Mouse (Mus musculus): Measurements from ENCODE around the gene Sin3b. TPM values are rescaled to one million over a fixed set of nuclear protein-coding genes. Genes with fewer than 3 reads are reported as not detected.
A peak's percentile ranks its signal among the peaks of the same experiment; 100 is the strongest.

Sin3b gene
- total and polyA plus RNA-seq, 3 experiments: 118 to 183 (median 132) TPM

DNA sequence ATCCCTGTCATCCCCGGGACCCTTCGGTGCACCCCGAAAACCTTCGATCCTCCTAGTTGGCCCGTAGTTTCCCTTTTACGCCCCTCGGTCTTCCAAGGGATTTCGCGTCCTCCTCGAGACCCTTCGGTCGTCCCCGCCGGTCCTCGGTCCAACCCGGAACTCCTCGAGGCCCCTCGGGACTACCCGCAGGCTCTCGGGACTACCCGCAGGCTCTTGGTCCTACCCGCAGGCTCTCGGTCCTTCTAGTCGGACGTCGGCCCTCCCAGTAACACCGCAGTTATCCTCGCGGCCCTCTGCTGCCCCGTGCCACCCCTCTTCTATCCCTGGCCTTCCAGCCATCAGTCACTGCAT lies 541 bp downstream of the Sin3b start (continued):
- TF ChIP-seq CTCF (conservative IDR thresholded peaks at IDR 0.05 in 1 of 2, IDR thresholded peaks at IDR 0.05 in 1 of 2; ENCODE audit: low read depth in 2 of 2, low read length in 2 of 2): no peak
- no peak for TF ChIP-seq MXI1 (IDR thresholded peaks at IDR 0.05; ENCODE audit: low read depth, low read length)
- no peak for TF ChIP-seq E2F4 (IDR thresholded peaks at IDR 0.05; ENCODE audit: insufficient replicate concordance, low read depth, low read length)
- TF ChIP-seq RCOR1 (conservative IDR thresholded peaks at IDR 0.05; ENCODE audit: low read depth, low read length): no peak
- 0 out of 2 replicates have a peak, but pooled peaks have one; percentile 3 for TF ChIP-seq ZMIZ1 (IDR thresholded peaks at IDR 0.05; ENCODE audit: low read depth, low read length)
- 0 out of 2 replicates have a peak, but pooled peaks have one; percentile 30 for TF ChIP-seq KAT2A (IDR thresholded peaks at IDR 0.05; ENCODE audit: insufficient replicate concordance, low read length)
- no peak for TF ChIP-seq UBTF (IDR thresholded peaks at IDR 0.05; ENCODE audit: low read depth, low read length)
- TF ChIP-seq MAFK (IDR thresholded peaks at IDR 0.05; ENCODE audit: insufficient replicate concordance, low read length): no peak
- TF ChIP-seq EP300 (IDR thresholded peaks at IDR 0.05; ENCODE audit: low read length): no peak
- no peak for TF ChIP-seq NELFE (IDR thresholded peaks at IDR 0.05; ENCODE audit: low read depth, low read length)
- TF ChIP-seq GABPA (IDR thresholded peaks at IDR 0.05; ENCODE audit: insufficient replicate concordance, low read depth, low read length): no peak
- no peak for TF ChIP-seq TBP (conservative IDR thresholded peaks at IDR 0.05; ENCODE audit: low read depth, low read length)
- TF ChIP-seq MAX (IDR thresholded peaks at IDR 0.05; ENCODE audit: low read length): no peak
- 0 out of 2 replicates have a peak, but pooled peaks have one; percentile 42 for TF ChIP-seq SIN3A (IDR thresholded peaks at IDR 0.05; ENCODE audit: low read length)
- TF ChIP-seq RAD21 (IDR thresholded peaks at IDR 0.05; ENCODE audit: low read depth, low read length): no peak
- no peak for TF ChIP-seq USF2 (conservative IDR thresholded peaks at IDR 0.05; ENCODE audit: low read depth, low read length)
- TF ChIP-seq POLR2AphosphoS2 (IDR thresholded peaks at IDR 0.05; ENCODE audit: low read depth, low read length): no peak
- no peak for TF ChIP-seq JUN (IDR thresholded peaks at IDR 0.05; ENCODE audit: insufficient read depth, low read depth, low read length)
- no peak for TF ChIP-seq ZNF384 (IDR thresholded peaks at IDR 0.05; ENCODE audit: low read depth, low read length)
- TF ChIP-seq POLR2A (IDR thresholded peaks at IDR 0.05; ENCODE audit: low read depth, low read length): no peak

DNA sequence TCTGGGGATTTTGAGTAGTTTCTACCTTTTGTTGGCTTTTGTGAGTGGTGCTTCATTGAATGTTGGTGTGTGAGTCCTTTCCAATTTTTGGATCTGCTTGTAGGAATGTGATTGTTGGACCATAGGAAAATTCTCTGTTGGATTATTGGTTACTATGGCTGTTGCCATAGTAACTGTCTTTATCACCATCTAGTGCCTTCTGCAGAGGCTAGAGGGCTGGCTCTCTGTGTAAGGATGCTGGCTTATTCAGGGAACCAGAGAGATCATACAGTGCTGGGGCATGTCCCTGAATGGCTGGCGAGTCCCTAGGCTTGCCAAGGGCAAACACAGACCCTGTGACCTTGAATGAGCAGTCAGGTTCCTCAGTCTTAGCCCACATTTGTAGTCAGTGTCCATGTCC lies 5.6 kb downstream of the Sin3b start:
- H3K9ac ChIP-seq (ENCODE audit: insufficient read depth, low read depth): no peak overlapping the region
- H3K9me3 ChIP-seq (replicated peaks; ENCODE audit: low read length): no peaks in the 10 kb centered on the region
- peaks cover 8% of the 10 kb centered on the region for H3K79me2 ChIP-seq (replicated peaks; ENCODE audit: control insufficient read depth, extremely low read depth, insufficient read depth, poor library complexity, severe bottlenecking)
- H3K4me2 ChIP-seq (ENCODE audit: insufficient read depth, low read depth, poor library complexity, severe bottlenecking): no peak overlapping the region
- no peak for DNase-seq (ENCODE audit: extremely low read depth)
- no peaks in the 10 kb centered on the region for H3K27me3 ChIP-seq (replicated peaks)
- H3K27ac ChIP-seq (ENCODE audit: insufficient read depth, low read depth): no peak overlapping the region
- in situ Hi-C loops (cut with MboI; ENCODE audit: low pct_ligation_motif_present, low pct_unique_long_range_greater_than_20kb, low sequenced_read_pairs) (no loop called here), dilution Hi-C loops (cut with MboI; ENCODE audit: extremely low pct_ligation_motif_present, extremely low pct_unique_long_range_greater_than_20kb, low sequenced_read_pairs) (no loop called here)
- H3K4me1 ChIP-seq (ENCODE audit: control insufficient read depth in 1 of 2, insufficient read depth in 2 of 2): peaks cover 0 to 23% of the 10 kb centered on the region in 2 experiments; a peak in 2 of 4 replicates
- no peak overlapping the region for H3K4me3 ChIP-seq (replicated peaks in 1 of 3; ENCODE audit: low read depth in 2 of 3, low read length in 2 of 3, poor library complexity in 1 of 3)
- peaks cover 85 to 95% of the 10 kb centered on the region in 2 experiments for H3K36me3 ChIP-seq (replicated peaks in 1 of 2; ENCODE audit: control insufficient read depth in 1 of 2, insufficient read depth in 1 of 2, low read length in 1 of 2)
- TF ChIP-seq MAFK (IDR thresholded peaks at IDR 0.05; ENCODE audit: insufficient replicate concordance, low read length): no peak
- no peak for TF ChIP-seq POLR2AphosphoS2 (IDR thresholded peaks at IDR 0.05; ENCODE audit: low read depth, low read length)
- no peak for TF ChIP-seq ELF1 (IDR thresholded peaks at IDR 0.05; ENCODE audit: low read depth, low read length)
- TF ChIP-seq ZC3H11A (IDR thresholded peaks at IDR 0.05; ENCODE audit: low read depth, low read length): no peak
- no peak for TF ChIP-seq USF2 (conservative IDR thresholded peaks at IDR 0.05; ENCODE audit: low read depth, low read length)
- TF ChIP-seq CHD2 (IDR thresholded peaks at IDR 0.05; ENCODE audit: low read length): no peak
- TF ChIP-seq ZKSCAN1 (IDR thresholded peaks at IDR 0.05; ENCODE audit: borderline replicate concordance, low read depth, low read length): no peak
- TF ChIP-seq TCF12 (IDR thresholded peaks at IDR 0.05; ENCODE audit: low read depth, low read length): no peak
- no peak for TF ChIP-seq EP300 (IDR thresholded peaks at IDR 0.05; ENCODE audit: low read length)
- no peak for TF ChIP-seq ZNF384 (IDR thresholded peaks at IDR 0.05; ENCODE audit: low read depth, low read length)
- no peak for TF ChIP-seq USF1 (IDR thresholded peaks at IDR 0.05; ENCODE audit: low read depth, low read length)
- TF ChIP-seq SMC3 (IDR thresholded peaks at IDR 0.05; ENCODE audit: low read depth, low read length): no peak
- TF ChIP-seq ZMIZ1 (IDR thresholded peaks at IDR 0.05; ENCODE audit: low read depth, low read length): no peak
- no peak for TF ChIP-seq MAZ (IDR thresholded peaks at IDR 0.05; ENCODE audit: low read depth, low read length)
- no peak for TF ChIP-seq RCOR1 (conservative IDR thresholded peaks at IDR 0.05; ENCODE audit: low read depth, low read length)
- no peak for TF ChIP-seq MAX (IDR thresholded peaks at IDR 0.05; ENCODE audit: low read length)
- no peak for TF ChIP-seq PAX5 (IDR thresholded peaks at IDR 0.05; ENCODE audit: low read length)
- no peak for TF ChIP-seq MYC (IDR thresholded peaks at IDR 0.05; ENCODE audit: low read depth, low read length)
- no peak for TF ChIP-seq BHLHE40 (IDR thresholded peaks at IDR 0.05; ENCODE audit: low read depth, low read length)
- TF ChIP-seq NRF1 (IDR thresholded peaks at IDR 0.05; ENCODE audit: low read depth, low read length): no peak
